Mouse (Mus musculus) MN1 (cell line): ENCODE data around the gene Odf3l2.

ENCODE experiments used
- DNase-seq: peaks from one replicate; pipeline ENCODE4 v3.0.0-alpha.2; 2016; ENCODE audit warnings: low spot score

Odf3l2 gene

DNA sequence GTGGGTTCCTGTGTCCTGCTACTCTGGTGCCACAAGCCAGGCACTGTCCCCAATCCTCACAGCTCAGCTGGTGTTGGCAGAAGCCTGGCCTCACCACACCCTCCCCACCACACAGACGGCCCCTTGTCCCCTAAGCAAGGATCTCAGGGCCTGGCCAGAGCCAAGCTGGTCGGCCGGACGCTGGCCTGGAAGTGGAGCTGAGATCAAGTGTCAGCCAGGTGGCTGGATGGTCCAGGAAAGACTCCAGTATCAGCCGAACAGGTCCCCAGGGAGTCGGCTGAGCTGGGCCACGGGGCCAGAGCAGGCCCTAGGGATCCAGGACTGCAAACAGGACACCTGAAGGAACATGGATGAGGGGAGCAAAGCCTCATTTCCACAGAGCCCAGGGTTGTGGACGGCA lies at the start of gene Odf3l2:
TSS of gene Odf3l2 (minus strand) at position 28 of the 400 bp plus-strand sequence.
- no peak for DNase-seq

DNA sequence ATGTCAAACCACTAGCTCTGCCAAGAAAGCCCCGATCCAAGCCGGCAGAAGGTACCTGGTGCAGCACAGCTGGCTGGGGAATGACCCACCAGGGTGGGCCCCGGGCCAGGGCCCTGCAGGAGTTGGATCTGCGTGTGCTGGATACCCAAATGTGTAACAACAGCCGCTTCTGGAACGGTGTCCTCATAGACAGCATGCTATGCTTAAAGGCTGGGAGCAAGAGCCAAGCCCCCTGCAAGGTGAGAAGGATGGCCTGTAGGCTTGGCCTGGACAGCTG lies 48.8 kb upstream of the Odf3l2 start:
- no peak for DNase-seq

DNA sequence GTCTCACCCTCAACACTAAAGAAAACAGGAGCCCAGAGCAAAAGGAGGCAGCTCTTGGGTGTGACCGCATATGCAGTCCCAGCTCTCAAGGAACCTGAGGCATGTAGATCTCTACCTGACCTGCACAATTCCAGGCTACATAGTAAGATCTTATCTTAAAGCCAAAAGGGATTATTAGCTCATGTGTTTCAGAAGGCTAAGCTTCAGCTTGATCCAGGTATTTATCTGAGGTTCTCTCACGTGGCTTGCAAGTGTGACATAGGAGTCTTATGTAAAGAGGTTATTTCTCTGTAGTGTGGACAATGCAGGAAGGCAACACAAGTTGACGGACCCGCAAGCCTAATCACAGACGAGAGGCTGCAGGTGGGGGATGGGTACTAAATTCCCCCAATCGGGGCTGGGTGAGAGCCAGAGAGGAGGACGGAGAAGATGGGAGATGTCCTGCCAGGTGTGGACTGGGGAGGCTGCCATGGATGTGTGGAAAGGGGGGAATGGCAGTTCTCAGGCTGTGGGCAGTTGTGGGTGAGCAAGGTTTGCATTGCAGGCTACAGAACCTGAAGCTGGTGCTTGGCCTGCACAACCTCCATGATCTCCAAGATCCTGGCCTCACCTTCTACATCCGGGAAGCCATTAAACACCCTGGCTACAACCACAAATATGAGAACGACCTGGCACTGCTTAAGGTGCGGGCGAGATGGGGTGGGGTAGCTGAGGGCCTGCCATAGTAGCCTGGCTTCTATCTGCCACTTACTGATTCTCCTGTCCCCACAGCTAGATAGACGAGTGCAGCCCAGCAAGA lies 48.2 kb upstream of the Odf3l2 start:
- no peak for DNase-seq

DNA sequence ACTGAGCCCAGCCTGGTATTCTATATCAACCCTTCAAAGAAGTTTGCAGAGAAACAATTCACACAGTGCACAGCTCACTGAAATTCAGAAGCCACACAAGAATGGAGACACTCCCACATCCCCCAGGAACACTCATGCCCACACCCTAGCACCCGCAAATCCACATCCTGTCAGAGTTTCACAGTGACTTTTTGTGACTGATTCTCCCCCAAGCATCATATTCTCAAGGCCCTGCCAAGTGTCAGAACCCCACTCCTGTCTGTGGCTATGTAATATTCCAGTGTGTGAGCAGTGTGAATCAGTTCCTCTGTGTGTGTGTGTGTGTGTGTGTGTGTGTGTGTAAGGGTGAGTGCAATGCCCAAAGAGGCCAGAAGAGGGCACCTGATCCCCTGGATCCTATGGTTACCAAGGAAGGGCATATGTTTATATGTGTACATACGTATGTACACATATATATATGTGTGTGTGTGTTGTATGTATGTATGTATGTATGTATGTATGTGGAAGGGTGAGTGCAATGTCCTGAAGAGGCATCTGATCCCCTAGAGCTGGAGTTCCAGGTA lies 46.5 kb upstream of the Odf3l2 start:
- no peak for DNase-seq

DNA sequence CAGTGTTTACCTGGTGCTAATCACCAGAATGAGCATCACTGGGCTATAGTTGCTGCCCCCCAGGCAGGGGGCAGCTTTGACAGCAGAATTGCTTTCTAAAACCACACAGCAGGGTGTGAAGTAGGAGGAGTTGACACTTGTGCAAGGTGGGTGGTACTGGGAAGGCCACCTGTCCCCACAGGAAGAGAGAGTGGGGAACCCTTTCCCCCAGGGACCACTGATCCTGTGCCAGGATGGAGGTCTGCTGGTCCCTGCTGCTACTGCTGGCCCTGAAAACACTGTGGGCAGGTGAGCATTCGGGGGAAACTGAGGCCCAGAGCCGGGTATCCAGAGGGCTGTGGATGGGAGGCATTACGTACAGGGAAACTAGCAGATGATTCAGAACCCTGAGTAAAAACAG lies 43.6 kb upstream of the Odf3l2 start:
- DNase-seq = no peak

DNA sequence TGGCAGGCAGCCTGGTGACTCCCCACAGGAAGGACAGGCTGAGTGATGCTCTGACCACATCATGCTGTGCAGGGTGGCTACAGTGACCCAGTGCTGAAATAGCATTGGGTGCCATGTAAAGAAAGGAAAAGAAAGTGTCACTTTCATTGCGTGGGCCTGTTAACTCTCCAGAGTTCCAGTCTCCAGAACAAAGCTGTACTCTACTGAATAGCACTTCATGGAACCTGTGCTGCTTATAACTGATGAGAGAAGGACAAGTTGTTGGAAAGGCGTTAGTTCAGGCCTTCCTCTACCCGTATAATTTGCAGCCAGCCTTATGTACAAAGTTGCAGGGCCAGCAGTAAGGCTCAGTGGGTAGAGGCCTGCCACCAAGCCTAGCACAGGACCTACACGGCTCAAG lies 43.2 kb upstream of the Odf3l2 start, which contains the start of gene Gzmm:
TSS of gene Gzmm (plus strand) at position 301 of the 400 bp plus-strand sequence.
- no peak for DNase-seq

DNA sequence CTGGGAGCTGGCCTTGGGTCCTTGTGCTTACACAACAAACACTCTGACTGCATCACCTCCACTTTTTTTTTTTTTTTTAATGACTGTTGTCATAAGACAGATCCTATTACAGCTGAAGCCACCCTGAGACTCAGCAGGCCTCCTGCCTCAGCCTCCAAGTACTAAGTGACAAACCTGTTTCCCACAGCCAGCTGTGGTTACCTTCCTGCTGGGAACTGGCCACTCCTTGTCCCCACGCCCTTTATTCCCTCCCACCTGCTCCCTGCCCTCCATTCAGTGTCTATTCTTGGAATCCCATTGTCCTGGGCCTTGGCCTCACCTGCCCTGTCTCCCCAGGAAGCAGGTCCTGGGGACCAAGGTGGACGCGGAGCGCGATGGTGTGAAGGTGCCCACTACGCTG lies 42.0 kb upstream of the Odf3l2 start:
- DNase-seq = no peak

DNA sequence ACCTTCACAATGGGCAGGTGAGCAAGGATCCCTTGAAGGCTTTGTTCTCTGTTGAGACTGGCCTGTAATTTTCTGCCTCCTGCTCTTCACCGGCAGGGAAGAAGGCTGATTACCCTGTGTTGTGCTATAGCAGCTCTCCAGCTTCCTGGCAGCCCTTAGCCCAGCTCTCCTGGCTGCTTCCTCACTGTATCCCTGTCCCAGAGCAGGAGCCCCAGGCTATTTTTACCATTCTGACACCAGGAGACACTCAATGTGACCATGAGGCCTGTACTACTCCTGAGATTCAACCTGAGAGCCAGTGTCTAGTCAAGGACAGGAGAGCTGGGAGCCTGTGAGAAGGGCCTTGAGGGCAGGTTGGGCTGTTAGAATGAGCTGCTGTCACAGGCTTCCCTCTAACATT lies 41.2 kb upstream of the Odf3l2 start:
- no peak for DNase-seq

DNA sequence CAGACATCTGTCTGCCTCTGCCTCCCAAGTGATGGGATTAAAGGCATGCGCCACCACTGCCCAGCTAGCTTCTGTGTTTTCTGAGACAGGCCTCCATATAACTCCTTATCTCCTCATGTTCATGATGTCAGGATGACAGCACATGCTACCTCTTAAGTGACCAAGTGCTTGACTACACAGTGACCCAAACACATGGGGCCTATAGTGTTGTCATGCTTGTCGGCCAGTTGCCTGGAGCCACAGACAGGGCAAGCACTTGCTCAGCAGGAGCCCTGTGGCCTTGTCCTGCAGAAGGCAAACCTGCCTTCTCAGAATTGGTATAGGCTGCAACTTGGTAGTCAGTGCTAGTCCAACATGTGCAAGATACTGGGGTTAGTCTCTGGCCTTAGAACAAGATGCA lies 40.7 kb upstream of the Odf3l2 start:
- no peak for DNase-seq

DNA sequence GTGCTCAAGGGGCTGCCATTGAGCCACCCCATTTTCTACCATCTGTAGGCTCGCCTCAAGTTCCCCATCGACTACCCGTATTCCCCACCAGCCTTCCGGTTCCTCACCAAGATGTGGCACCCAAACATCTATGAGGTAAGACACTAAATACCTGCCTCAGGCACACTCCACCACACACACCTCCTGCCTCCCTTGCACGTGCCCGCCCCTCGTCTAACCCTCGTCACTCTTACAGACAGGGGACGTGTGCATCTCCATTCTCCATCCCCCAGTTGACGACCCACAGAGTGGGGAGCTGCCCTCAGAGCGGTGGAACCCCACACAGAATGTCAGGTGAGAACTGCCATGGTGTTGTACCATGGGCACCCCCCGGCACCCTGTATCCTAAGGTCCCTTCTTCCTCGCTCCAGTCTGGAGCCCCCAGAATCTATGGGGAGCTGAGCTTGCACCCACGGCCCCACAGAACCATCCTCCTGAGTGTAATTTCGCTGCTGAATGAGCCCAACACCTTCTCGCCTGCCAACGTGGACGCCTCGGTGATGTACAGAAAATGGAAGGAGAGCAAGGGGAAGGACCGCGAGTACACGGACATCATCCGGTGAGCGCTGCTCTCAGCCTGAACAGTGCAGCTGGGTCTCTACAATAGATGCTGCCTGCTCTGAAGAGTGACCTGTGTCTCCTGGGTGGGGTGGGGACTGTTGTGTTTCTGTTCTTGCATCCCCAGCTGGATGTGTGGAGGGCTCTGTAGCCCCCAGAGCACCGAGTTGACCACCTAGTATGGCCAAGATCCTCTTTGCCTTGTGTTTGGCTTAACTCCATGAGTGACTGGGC lies 39.4 kb upstream of the Odf3l2 start:
- no peak for DNase-seq

DNA sequence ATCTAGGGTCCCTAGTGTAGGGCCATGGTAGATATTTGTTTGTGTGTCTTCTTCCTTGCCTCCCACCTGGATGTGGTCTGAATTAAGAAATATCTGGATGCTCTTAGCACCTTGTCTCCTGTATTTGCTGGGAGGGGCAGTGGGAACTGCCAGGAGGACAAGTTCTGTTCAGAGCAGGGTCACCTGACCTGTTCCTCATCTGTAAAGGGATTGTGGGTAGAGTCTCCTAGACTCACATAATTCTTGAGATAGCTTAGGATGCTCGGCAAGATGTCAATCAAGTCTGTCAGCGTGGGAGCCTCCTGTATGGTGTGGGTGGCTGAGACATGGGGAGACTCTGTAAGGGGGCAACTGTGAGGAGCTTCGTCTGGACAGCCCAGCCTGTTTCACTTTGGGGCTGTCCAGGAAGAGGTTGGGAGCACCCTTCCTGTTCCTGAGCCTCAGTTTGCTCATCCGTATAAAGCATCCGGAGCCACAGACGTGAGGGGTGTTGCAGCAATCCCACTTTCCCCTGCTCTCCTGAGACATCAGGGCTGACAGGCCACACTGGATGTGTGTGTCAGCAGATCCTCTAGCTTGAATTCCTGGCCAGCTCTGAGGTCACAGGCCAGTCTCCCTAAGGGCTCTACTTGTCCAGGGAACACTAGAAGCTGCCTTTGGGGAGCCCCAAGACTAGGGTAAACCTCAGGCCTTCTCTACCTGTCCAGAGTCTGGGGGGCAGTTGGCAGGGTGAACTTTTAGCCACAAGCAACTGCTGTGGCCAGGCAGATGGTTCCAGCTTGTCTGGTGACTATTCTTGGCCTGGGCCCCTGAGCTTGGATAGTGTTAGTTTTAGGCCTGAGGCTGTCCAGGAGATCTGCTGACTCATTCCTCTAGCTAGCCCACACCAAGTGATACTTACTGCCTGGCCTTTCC lies 38.4 kb upstream of the Odf3l2 start:
- peak; percentile 69 for DNase-seq

DNA sequence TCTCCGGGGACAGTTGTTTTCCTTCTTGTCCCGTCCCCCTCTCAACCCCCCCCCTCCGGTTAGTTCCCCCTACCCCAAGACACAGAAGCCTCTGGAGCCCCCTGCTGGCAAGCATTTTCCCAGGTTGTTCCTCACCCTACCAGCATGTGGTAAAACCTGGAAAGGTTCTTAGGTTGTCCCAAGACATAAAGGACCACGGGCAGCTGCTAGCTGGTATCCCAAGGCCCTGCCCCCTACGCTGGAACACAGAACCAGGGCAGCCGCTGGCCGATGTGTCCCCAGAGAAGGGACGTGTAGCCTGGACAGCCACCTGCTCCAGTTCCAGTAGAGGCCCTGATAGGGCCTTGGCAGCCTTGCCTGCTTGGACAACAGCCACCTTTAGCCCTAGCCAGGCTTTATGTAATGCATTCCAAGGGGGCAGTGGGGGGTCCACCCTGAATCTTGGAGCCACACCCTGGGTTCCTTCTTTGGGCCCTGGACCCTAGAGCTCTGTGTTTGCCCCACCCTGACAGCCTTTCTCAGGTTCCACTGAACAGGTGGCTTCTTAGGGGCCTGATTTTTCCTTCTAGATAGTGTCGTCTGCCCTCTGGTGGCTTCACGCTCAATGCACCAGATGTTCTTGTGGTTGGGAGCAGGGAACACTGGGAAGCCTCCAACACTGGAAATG lies 37.5 kb upstream of the Odf3l2 start:
- DNase-seq = peak; percentile 93

DNA sequence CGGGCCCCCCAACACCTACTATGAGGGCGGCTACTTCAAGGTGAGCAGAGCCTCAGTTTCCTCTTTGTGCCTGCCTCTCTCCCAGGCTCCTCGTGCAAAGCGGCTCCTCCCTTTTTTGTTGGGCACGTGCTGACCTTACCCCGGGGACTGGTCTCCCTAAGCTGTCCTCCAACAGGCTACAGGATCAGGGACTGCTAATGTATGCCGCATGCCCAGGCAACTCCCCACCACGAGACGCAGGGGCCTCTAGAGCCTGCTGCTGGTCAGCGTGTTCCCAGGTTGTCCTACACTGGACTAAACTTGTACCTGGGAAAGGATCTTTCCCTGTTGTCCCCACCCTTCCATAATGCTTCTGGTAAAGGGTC lies 37.0 kb upstream of the Odf3l2 start:
- peak; percentile 75 for DNase-seq

DNA sequence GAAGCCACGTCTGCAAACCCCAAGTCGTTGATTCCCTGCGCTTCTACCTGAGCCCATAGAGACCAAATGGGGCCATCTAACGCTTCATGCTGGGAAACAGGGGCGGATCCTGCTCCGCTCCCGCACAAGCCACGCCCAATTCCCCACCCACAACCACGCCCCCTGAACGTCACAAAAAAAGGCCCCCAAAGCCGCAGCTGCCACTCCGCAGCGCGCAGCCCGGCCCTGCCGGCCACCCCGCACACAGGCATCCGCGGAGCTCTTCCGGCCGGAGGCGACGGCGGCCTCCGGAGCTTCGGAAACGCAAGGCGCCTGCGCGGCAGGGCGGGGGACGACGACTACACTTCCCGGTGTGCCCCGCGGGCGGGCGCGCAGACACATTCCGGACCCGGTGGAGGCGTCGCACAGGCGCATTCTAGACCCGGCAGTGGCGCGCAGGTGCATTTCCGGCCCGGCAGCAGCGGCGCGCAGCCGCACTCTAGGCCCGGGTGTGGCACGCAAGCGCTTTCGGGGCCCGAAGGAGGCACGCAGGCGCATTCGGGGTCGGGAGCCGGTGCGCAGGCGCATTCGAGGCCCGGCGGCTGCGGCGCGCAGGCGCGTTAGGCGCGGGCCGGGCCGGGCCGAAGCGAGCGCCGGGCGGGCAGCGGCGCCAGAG lies 36.2 kb upstream of the Odf3l2 start, which contains the start of gene Cdc34:
TSS of gene Cdc34 (plus strand) at position 605 of the 655 bp plus-strand sequence.
- peak; percentile 100 for DNase-seq

DNA sequence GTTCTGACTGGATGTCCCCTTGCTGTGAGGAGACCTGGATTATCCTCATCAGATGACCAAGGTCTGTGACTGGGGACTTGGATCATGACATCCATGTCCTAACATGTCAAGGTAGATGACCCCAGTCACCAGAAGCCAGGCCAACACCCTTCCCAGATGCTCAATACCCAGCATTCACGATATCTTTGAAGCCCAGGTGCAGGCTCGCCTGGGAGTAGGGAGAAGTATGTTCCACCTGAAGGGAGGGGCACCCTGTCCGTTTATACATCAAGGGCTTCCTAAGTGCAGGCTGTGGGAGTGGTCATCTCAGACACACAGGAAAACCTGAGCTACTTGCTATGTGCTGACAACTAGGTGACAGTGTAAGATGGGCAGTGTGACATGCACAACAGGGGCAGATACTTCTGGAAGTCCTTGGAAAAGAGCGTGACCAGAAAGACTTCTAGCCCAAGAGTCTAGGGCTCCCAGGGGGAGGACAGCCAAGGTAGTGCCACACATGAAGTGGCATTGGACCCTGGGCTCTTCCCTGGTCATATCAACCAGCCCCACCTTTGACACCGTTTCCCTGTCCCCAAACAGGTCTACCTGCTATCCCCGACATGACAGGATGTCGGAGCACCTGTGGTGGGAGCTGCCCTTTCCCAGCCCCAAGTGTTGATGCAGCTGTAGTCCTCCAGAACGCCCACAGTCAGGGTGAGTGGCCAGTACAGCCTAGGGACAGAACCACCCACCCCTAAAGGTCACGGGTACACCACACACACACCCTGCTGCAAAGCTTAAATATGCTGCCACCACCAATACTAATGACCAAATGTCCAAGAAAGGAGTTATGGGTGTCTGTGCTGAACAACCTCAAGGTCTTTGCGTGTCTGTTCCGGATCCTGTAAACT lies 35.3 kb upstream of the Odf3l2 start:
- DNase-seq = no peak

DNA sequence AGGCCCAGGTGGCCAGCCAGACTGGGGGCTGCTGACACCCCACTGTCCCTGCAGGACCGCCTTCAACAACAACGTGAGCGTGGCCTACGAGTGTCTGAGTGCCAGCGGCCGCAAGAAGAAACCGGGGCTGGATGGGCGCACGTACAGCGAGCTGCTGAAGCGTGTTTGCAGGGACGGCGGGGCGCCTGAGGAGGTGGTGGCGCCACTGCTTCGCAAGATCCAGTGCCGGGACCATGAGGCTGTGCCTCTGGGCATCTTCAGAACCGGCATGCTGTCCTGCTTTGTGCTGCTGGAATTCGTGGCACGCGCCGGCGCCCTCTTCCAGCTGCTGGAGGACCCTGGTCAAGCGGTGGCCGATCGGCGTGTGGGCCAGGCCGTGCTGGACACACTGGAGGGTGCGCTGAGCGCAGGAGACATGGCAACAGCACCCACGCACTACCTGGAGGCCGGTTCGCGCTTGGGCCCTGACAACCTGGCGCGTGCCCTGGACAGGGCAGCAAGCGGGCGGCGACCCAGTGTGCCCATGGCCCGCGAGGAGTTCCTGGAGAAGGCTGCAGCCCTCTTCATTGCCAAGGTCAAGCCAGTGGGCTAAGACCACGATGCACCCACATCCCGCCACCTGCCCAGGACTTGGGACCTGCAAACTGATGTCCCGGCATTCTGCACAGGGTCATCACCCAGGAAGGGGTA lies 30.0 kb upstream of the Odf3l2 start:
- DNase-seq = no peak

DNA sequence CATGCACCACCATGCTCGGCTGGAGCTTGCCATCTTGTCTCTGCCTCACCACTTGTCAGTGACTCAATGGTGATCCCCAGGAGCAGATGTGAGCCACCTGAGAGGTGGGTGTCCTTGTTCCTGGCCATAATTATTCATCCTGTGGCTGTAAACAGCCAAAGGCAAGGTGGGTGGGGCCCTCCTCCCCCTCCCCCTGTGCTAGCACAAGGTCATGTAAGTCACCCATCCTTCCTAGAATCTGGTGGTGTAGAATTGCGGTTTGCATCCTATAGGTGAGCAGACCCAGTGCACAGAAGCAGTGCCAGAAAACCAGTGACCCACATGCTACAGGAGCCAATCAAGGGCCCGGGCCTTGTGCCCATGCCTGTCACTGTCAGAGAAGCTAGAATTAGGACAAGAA lies 27.5 kb upstream of the Odf3l2 start:
- DNase-seq = no peak

DNA sequence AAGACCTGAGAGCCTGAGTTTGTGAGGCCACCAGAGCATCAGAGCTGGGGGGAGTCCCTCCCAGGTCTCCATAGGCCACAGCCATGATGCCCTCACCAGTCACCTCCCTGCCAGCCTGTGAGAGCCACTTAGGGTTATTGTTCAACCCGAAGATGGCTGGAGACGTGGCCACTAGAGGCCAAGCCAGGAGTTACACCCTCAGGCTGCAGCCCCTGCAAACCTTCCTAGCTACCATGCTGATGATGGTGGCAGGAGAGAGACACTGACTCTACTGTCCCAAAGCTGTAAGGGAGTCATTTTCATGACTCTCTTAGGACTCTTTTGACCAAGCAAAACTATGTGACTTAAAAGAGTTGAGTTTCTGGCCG lies 26.5 kb upstream of the Odf3l2 start:
- DNase-seq = no peak

DNA sequence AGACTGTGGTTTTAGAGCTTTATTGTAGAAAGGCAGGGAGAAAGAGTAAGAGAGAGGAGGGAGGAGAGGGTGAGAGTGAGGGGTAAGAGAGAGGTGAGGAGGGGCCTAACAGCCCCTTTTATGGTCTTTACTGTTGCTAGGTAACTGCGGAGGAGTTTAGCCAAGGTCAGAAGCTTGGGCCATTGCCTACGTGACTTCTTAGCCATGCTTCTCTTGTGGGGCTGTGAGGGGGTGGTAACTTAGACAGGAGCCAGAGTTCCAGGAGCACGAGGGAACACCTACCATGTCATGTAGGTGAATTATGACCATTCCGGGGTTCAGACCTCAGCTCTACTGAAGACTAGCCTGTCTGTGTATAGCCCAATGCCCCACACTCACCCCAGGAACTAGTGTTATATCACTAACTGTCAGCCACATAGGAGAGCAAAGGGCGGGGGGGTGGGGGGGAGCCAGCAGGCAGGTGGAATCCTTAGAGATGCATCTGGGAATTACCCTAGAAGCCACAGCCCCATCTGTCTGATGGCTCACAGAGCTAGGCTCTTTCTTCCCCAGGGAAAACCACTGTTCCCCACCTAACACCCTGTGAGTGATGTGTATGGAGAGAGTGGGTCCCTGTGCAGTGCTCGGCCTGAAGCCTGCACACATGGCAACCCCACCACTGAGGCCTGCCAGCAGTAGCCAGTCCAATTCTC lies 26.0 kb upstream of the Odf3l2 start:
- no peak for DNase-seq
